Mouse (Mus musculus): ENCODE results near the gene Eea1.

DNA sequence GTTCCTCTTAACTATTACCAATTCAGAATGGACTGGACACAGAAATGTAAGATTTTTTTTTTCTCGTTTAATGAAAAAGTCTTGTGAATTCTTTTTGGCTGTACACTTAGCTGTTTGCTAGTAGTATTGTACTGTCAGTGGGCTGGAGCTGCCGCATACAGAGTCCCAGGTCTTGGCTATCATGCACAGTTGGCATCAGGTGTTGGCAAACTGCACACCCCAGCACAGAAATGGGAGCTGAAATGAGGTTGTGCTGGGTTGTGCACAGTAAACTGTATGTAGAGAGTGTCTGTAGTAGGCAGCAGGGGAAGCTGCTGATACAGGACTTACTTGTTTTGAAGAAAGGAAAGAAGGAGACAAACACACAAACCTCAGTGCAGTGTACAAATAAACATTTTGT, 103.8 kb downstream of the Eea1 start:
- TF ChIP-seq CTCF (IDR thresholded peaks at IDR 0.05; ENCODE audit: low read depth, low read length) (no peak), GATA1 (IDR thresholded peaks at IDR 0.05; ENCODE audit: borderline replicate concordance, low read length) (no peak), TAL1 (conservative IDR thresholded peaks at IDR 0.05; ENCODE audit: low read depth, low read length) (no peak), POLR2AphosphoS5 (IDR thresholded peaks at IDR 0.05; ENCODE audit: insufficient replicate concordance, low read depth, low read length) (no peak), GATA2 (IDR thresholded peaks at IDR 0.05; ENCODE audit: borderline replicate concordance, low read depth, low read length) (no peak)
